Comparison of ENCODE assay signal across 9 mouse cellular contexts in the genomic region with DNA sequence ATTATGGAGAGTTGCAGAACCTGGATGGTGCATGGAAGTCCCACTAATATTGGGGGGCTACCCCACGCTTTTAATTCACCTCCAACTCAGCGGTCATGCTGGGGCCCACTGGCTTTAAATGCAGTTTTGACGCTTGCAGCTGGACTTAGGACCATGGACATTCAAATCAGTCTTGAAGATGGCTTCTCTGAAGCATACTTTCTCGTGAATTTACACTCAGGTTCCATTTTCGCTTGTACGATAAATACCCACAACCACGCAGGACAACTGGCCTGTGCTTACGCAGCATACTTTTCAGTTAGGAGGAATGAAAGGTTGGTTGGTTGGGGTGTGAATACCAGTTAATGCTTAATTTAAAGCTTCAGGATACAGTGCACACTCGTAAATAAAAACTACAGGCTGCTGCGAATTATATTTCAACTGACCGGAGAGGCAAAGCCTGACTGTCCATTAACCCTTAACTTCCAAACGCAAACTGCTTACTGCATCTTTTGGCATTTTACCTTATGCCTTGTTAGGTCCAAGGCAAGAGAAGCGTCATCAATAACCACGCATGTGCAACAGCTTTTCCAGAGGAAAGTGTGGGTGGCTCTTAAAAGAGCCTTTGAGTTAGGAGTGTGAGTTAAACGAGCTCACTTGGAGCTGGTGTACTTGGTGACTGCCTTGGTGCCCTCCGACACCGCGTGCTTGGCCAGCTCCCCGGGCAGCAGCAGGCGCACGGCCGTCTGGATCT. TPM values are rescaled to one million over a fixed set of nuclear protein-coding genes. Genes with fewer than 3 reads are reported as not detected.
A peak's percentile ranks its signal among the peaks of the same experiment; 100 is the strongest.
DNase-seq lines count a peak whose midpoint lies in the region; ATAC-seq and TF ChIP-seq lines count a peak whose summit lies in the region.
"Had no signal": no experiment of that assay in that cellular context is flagged by ENCODE, and none has a peak within 500 bp of the region (broad histone marks: within the 10 kb centered on the region; RNA-seq: fewer than 3 reads in every experiment).

No protein-coding gene starts in this region.

- no peaks in the 10 kb centered on the region for H3K79me2 ChIP-seq in CH12.LX (replicated peaks; ENCODE audit: control insufficient read depth, extremely low read depth, insufficient read depth, poor library complexity, severe bottlenecking)

- under 1% methylated on average over 22 of the region's 22 CpGs for WGBS in kidney, embryonic 15.5 days
- 2% methylated on average over 19 of the region's 22 CpGs for WGBS in hindbrain, embryonic 11.5 days

- peaks cover 36% of the 10 kb centered on the region for H3K4me1 ChIP-seq in kidney, embryonic 15.5 days
- H3K4me1 ChIP-seq in CH12.LX (ENCODE audit: control insufficient read depth in 1 of 2, insufficient read depth in 2 of 2), result peaks cover 2 to 26% of the 10 kb centered on the region in 2 experiments; a peak in 2 of 4 replicates
- H3K4me1 ChIP-seq in hindbrain, embryonic 11.5 days (replicated peaks; ENCODE audit: control insufficient read depth, insufficient read depth, low read length), result peaks cover 2% of the 10 kb centered on the region; the same call in 1 of the 2 replicates

- H3K9me3 ChIP-seq in kidney, embryonic 15.5 days (replicated peaks), result no peaks in the 10 kb centered on the region
- H3K9me3 ChIP-seq in CH12.LX (replicated peaks; ENCODE audit: low read length), result no peaks in the 10 kb centered on the region
- no peaks in the 10 kb centered on the region for H3K9me3 ChIP-seq in hindbrain, embryonic 11.5 days (ENCODE audit: control insufficient read depth, low read length)

- TF ChIP-seq CTCF in CH12.LX (conservative IDR thresholded peaks at IDR 0.05 in 1 of 2, IDR thresholded peaks at IDR 0.05 in 1 of 2; ENCODE audit: low read depth in 2 of 2, low read length in 2 of 2), result no peak

- H3K4me3 ChIP-seq in kidney, embryonic 15.5 days (replicated peaks), result peak overlapping the region; percentile 49
- H3K4me3 ChIP-seq in CH12.LX (replicated peaks in 1 of 3; ENCODE audit: low read depth in 2 of 3, low read length in 2 of 3, poor library complexity in 1 of 3), result peak overlapping the region; percentile 12 to 45 (median 23)
- peak overlapping the region; percentile 47 for H3K4me3 ChIP-seq in hindbrain, embryonic 11.5 days (ENCODE audit: low read depth, low read length)

- no peak for TF ChIP-seq RAD21 in CH12.LX (IDR thresholded peaks at IDR 0.05; ENCODE audit: low read depth, low read length)

- TF ChIP-seq POLR2A in CH12.LX (IDR thresholded peaks at IDR 0.05; ENCODE audit: low read depth, low read length), result peak; percentile 87

- TF ChIP-seq EP300 in CH12.LX (IDR thresholded peaks at IDR 0.05; ENCODE audit: low read length), result no peak

- no peaks in the 10 kb centered on the region for H3K36me3 ChIP-seq in kidney, embryonic 15.5 days
- H3K36me3 ChIP-seq in CH12.LX (replicated peaks in 1 of 2; ENCODE audit: control insufficient read depth in 1 of 2, insufficient read depth in 1 of 2, low read length in 1 of 2), result no peaks in the 10 kb centered on the region
- H3K36me3 ChIP-seq in hindbrain, embryonic 11.5 days (ENCODE audit: control insufficient read depth, insufficient read depth, low read length), result no peaks in the 10 kb centered on the region

- no peak for DNase-seq in kidney, adult 11 months
- peak; percentile 68 for DNase-seq in CH12.LX (ENCODE audit: extremely low read depth)
- DNase-seq in embryo, embryonic 10 days (ENCODE audit: low spot score), result peak; percentile 62
- DNase-seq in hindbrain, embryonic 11.5 days (ENCODE audit: low spot score), result peak; percentile 62
- DNase-seq in thymus, postnatal 14 days, result peak; percentile 9
- DNase-seq in adrenal gland, adult 2 months, result no peak

- dilution Hi-C loops in CH12.LX (cut with MboI; ENCODE audit: extremely low pct_ligation_motif_present, extremely low pct_unique_long_range_greater_than_20kb, low sequenced_read_pairs), result no loop called here

- no peaks in the 10 kb centered on the region for H3K27me3 ChIP-seq in kidney, embryonic 15.5 days
- H3K27me3 ChIP-seq in CH12.LX (replicated peaks), result peaks cover 3% of the 10 kb centered on the region
- no peaks in the 10 kb centered on the region for H3K27me3 ChIP-seq in hindbrain, embryonic 11.5 days (ENCODE audit: control insufficient read depth, insufficient read depth, low read length)

- no peak for ATAC-seq in kidney, embryonic 15.5 days (replicated peaks; ENCODE audit: low FRiP score)
- no peak for ATAC-seq in hindbrain, embryonic 11.5 days (ENCODE audit: low FRiP score)
- ATAC-seq in megakaryocyte progenitor cell, adult 5-6 weeks (replicated peaks; ENCODE audit: poor library complexity), result 0 out of 2 replicates have a peak, but pooled peaks have one; percentile 8

- peak overlapping the region; percentile 79 for H3K4me2 ChIP-seq in kidney, embryonic 15.5 days
- H3K4me2 ChIP-seq in CH12.LX (ENCODE audit: insufficient read depth, low read depth, poor library complexity, severe bottlenecking), result peak overlapping the region; percentile 94
- H3K4me2 ChIP-seq in hindbrain, embryonic 11.5 days (replicated peaks; ENCODE audit: low read depth, low read length), result peak overlapping the region; percentile 69

- H3K9ac ChIP-seq in kidney, embryonic 15.5 days, result peak overlapping the region; percentile 67
- H3K9ac ChIP-seq in CH12.LX (ENCODE audit: insufficient read depth, low read depth), result peak overlapping the region; percentile 41
- H3K9ac ChIP-seq in hindbrain, embryonic 11.5 days (ENCODE audit: low read depth, low read length), result peak overlapping the region; percentile 71

- in situ Hi-C loops in CH12.LX (cut with MboI; ENCODE audit: low pct_ligation_motif_present, low pct_unique_long_range_greater_than_20kb, low sequenced_read_pairs), result loop anchor here (25.0 kb wide), 2 partner anchors 222 to 328 kb away; partner anchors contain the start of gene Zfp184

- H3K27ac ChIP-seq in kidney, embryonic 15.5 days, result peak overlapping the region; percentile 98
- peak overlapping the region; percentile 81 for H3K27ac ChIP-seq in CH12.LX (ENCODE audit: insufficient read depth, low read depth)
- H3K27ac ChIP-seq in hindbrain, embryonic 11.5 days (ENCODE audit: low read depth, low read length), result peak overlapping the region; percentile 93

TF ChIP-seq in CH12.LX, 34 proteins besides CTCF, POLR2A, EP300 and RAD21 (continues in another document):
- no peak for TF ChIP-seq ELF1 (IDR thresholded peaks at IDR 0.05; ENCODE audit: low read depth, low read length)
- no peak for TF ChIP-seq JUND (conservative IDR thresholded peaks at IDR 0.05; ENCODE audit: low read depth, low read length)
- no peak for TF ChIP-seq E2F4 (IDR thresholded peaks at IDR 0.05; ENCODE audit: insufficient replicate concordance, low read depth, low read length)
- peak; percentile 99; the same call in 1 of the 2 replicates for TF ChIP-seq ZMIZ1 (IDR thresholded peaks at IDR 0.05; ENCODE audit: low read depth, low read length)

RNA-seq across cellular contexts. Expression of gene Hist1h2bl, which starts 0.6 kb away (rescaled TPM):
- polyA plus RNA-seq in kidney, embryonic 15.5 days (2015; fragmentation: Nextera tagmentation; extraction: Ambion mirVana), result 1.6 and 4.5 TPM in 2 replicates
- total RNA-seq in CH12.LX (2012; rRNA removed), result 897 and 953 TPM in 2 replicates
- 16.0 and 18.1 TPM in 2 replicates for total RNA-seq in CH12.LX (2014; rRNA removed)
- 1.7 and 3.8 TPM in 2 replicates for polyA plus RNA-seq in CH12.LX (2012; ENCODE audit: insufficient read length, low read depth)
- polyA plus RNA-seq in hindbrain, embryonic 11.5 days (2014; fragmentation: Nextera tagmentation; extraction: Ambion mirVana), result 2.1 and 3.0 TPM in 2 replicates
- total RNA-seq in megakaryocyte progenitor cell, adult 5-6 weeks (2015), result 264 and 265 TPM in 2 replicates
- 396 and 423 TPM in 2 replicates for total RNA-seq in megakaryocyte progenitor cell, adult 5-6 weeks (2017)
- 10 to 100 TPM; 24.1 to 36.9 TPM for total RNA-seq in adrenal gland, adult 2 months (2021)
- 0.49 and 1.3 TPM in 2 replicates for polyA plus RNA-seq in adrenal gland, adult 2 months (2012; rRNA removed)
- polyA plus RNA-seq: frontal cortex, adult 2 months had no signal

RNA-seq across cellular contexts. Expression of gene Hist1h2ai, which starts 0.9 kb away (rescaled TPM):
- 29.5 and 35.5 TPM in 2 replicates for polyA plus RNA-seq in kidney, embryonic 15.5 days (2015; fragmentation: Nextera tagmentation; extraction: Ambion mirVana)
- 839 and 880 TPM in 2 replicates for total RNA-seq in CH12.LX (2012; rRNA removed)
- total RNA-seq in CH12.LX (2014; rRNA removed), result 3.9 and 6.3 TPM in 2 replicates
- not detected in 2 replicates for polyA plus RNA-seq in CH12.LX (2012; ENCODE audit: insufficient read length, low read depth)
- 17.3 and 25.6 TPM in 2 replicates for polyA plus RNA-seq in hindbrain, embryonic 11.5 days (2014; fragmentation: Nextera tagmentation; extraction: Ambion mirVana)
- 2.0 and 5.0 TPM in 2 replicates for total RNA-seq in megakaryocyte progenitor cell, adult 5-6 weeks (2015)
- 2,894 and 3,659 TPM in 2 replicates for total RNA-seq in megakaryocyte progenitor cell, adult 5-6 weeks (2017)
- total RNA-seq in adrenal gland, adult 2 months (2021), result 10 to 100 TPM; 28.5 to 38.1 TPM
- 5.7 and 9.3 TPM in 2 replicates for polyA plus RNA-seq in adrenal gland, adult 2 months (2012; rRNA removed)

RNA-seq across cellular contexts. Expression of gene Hist1h3h, which starts 2.2 kb away (rescaled TPM):
- polyA plus RNA-seq in kidney, embryonic 15.5 days (2015; fragmentation: Nextera tagmentation; extraction: Ambion mirVana), result 14.2 and 15.6 TPM in 2 replicates
- total RNA-seq in CH12.LX (2012; rRNA removed) (1,605 and 1,657 TPM in 2 replicates), CH12.LX (2014; rRNA removed) (18.2 and 21.7 TPM in 2 replicates)
- 9.5 and 18.6 TPM in 2 replicates for polyA plus RNA-seq in CH12.LX (2012; ENCODE audit: insufficient read length, low read depth)
- 12.7 and 20.0 TPM in 2 replicates for polyA plus RNA-seq in hindbrain, embryonic 11.5 days (2014; fragmentation: Nextera tagmentation; extraction: Ambion mirVana)
- 35.1 and 67.8 TPM in 2 replicates for total RNA-seq in megakaryocyte progenitor cell, adult 5-6 weeks (2015)
- 208 and 295 TPM in 2 replicates for total RNA-seq in megakaryocyte progenitor cell, adult 5-6 weeks (2017)
- 10 to 100 TPM; 16.3 to 42.1 TPM for total RNA-seq in adrenal gland, adult 2 months (2021)
- polyA plus RNA-seq in adrenal gland, adult 2 months (2012; rRNA removed), result 5.5 and 8.7 TPM in 2 replicates

RNA-seq across cellular contexts. Expression of gene Hist1h2bm, which starts 6.5 kb away (rescaled TPM):
- polyA plus RNA-seq in kidney, embryonic 15.5 days (2015; fragmentation: Nextera tagmentation; extraction: Ambion mirVana), result 4.6 and 5.2 TPM in 2 replicates
- 1,752 and 1,804 TPM in 2 replicates for total RNA-seq in CH12.LX (2012; rRNA removed)
- total RNA-seq in CH12.LX (2014; rRNA removed), result 25.7 and 36.0 TPM in 2 replicates
- polyA plus RNA-seq in CH12.LX (2012; ENCODE audit: insufficient read length, low read depth), result 0.87 TPM in 1 of 2 replicates, not detected in the other
- 4.2 and 4.3 TPM in 2 replicates for polyA plus RNA-seq in hindbrain, embryonic 11.5 days (2014; fragmentation: Nextera tagmentation; extraction: Ambion mirVana)
- total RNA-seq in megakaryocyte progenitor cell, adult 5-6 weeks (2015), result 116 and 137 TPM in 2 replicates
- total RNA-seq in megakaryocyte progenitor cell, adult 5-6 weeks (2017), result 542 and 561 TPM in 2 replicates
- total RNA-seq in adrenal gland, adult 2 months (2021), result 1 to 10 TPM; 6.5 to 7.0 TPM
- 0.28 and 0.56 TPM in 2 replicates for polyA plus RNA-seq in adrenal gland, adult 2 months (2012; rRNA removed)

RNA-seq across cellular contexts. Expression of gene Olfr1359, which starts 17.4 kb away (rescaled TPM):
- not detected in 2 replicates for polyA plus RNA-seq in kidney, embryonic 15.5 days (2015; fragmentation: Nextera tagmentation; extraction: Ambion mirVana)
- not detected in 2 replicates for total RNA-seq in CH12.LX (2012; rRNA removed)
- not detected in 2 replicates for total RNA-seq in CH12.LX (2014; rRNA removed)
- polyA plus RNA-seq in CH12.LX (2012; ENCODE audit: insufficient read length, low read depth), result not detected in 2 replicates
- polyA plus RNA-seq in hindbrain, embryonic 11.5 days (2014; fragmentation: Nextera tagmentation; extraction: Ambion mirVana), result not detected in 2 replicates
- not detected in 2 replicates for total RNA-seq in megakaryocyte progenitor cell, adult 5-6 weeks (2015)
- not detected in 2 replicates for total RNA-seq in megakaryocyte progenitor cell, adult 5-6 weeks (2017)
- total RNA-seq in adrenal gland, adult 2 months (2021), result not detected
- not detected in 2 replicates for polyA plus RNA-seq in adrenal gland, adult 2 months (2012; rRNA removed)
- polyA plus RNA-seq: frontal cortex, adult 2 months had no signal

Comparison
In these comparisons a context has a peak if more than half of its experiments do, and no peak if none do; other contexts are left out.
1. DNase-seq: peak in CH12.LX (single experiment), embryo, embryonic 10 days (single experiment), hindbrain, embryonic 11.5 days (single experiment) and thymus, postnatal 14 days (single experiment); none in kidney, adult 11 months (single experiment) and adrenal gland, adult 2 months (single experiment).
2. Peak in every context shown above with its lines, with median percentiles within 50 percentile points of each other: H3K27ac ChIP-seq, H3K4me2 ChIP-seq, H3K4me3 ChIP-seq and H3K9ac ChIP-seq.